Mouse (Mus musculus): ENCODE results near the gene Mgp.

GRCm38 (mm10) chr6:136850267-136850666 is 25.4 kb downstream of the Mgp start:
- TF ChIP-seq CTCF (IDR thresholded peaks at IDR 0.05; ENCODE audit: control insufficient read depth, insufficient read depth, low read length) (no peak), POLR2A (IDR thresholded peaks at IDR 0.05; ENCODE audit: borderline replicate concordance, control insufficient read depth, low read depth, low read length) (no peak)
